Mouse (Mus musculus) hindbrain, embryonic 13.5 days (tissue): Measurements from ENCODE around the gene Maats1. TPM values are rescaled to one million over a fixed set of nuclear protein-coding genes. Genes with fewer than 3 reads are reported as not detected.

Experiments used
- ATAC-seq: fragments of 200-750 bp; cut with Nextera tagmentation; 2 replicates; pipeline ENCODE4 v1.8.0; 2017; ENCODE audit warnings: moderate TSS enrichment; ENCODE audit not compliant: low FRiP score
- H3K27ac ChIP-seq: fragments of 300-500 bp; sonication (generic); 2 replicates; pipeline ENCODE4 v1.5.1; 2015; ENCODE audit warnings: inconsistent platforms, mild to moderate bottlenecking, moderate library complexity
- H3K27me3 ChIP-seq: fragments of 300-500 bp; sonication (generic); 2 replicates; pipeline ENCODE4 v1.6.1; 2015; ENCODE audit warnings: mild to moderate bottlenecking, inconsistent platforms
- H3K36me3 ChIP-seq: fragments of 300-500 bp; sonication (generic); 2 replicates; pipeline ENCODE4 v1.6.1; 2015; ENCODE audit warnings: mild to moderate bottlenecking, inconsistent platforms
- H3K4me1 ChIP-seq: fragments of 300-500 bp; sonication (generic); replicated peaks from 2 replicates; pipeline ENCODE4 v1.6.1; 2015; ENCODE audit warnings: inconsistent platforms
- H3K4me2 ChIP-seq: fragments of 300-500 bp; sonication (generic); 2 replicates; pipeline ENCODE4 v1.6.1; 2015; ENCODE audit warnings: inconsistent platforms, mild to moderate bottlenecking, moderate library complexity
- H3K4me3 ChIP-seq: fragments of 300-500 bp; sonication (generic); 2 replicates; pipeline ENCODE4 v1.5.1; 2015; ENCODE audit warnings: mild to moderate bottlenecking, inconsistent platforms
- H3K9ac ChIP-seq: fragments of 300-500 bp; sonication (generic); 2 replicates; pipeline ENCODE4 v1.6.1; 2015; ENCODE audit warnings: mild to moderate bottlenecking, inconsistent platforms
- H3K9me3 ChIP-seq: fragments of 300-500 bp; sonication (generic); 2 replicates; pipeline ENCODE4 v1.6.1; 2016; ENCODE audit warnings: inconsistent platforms
- WGBS: fragments of 180-500 bp; shearing (Covaris S2); methylation state at CpG from one replicate; pipeline ENCODE4 v1.1.7; 2015; 5-methylcytosine and 5-hydroxymethylcytosine counted together
- polyA plus RNA-seq: library from polyadenylated mRNA; unstranded; fragments of >200 nt; fragmentation: Nextera tagmentation; extraction: Ambion mirVana; gene quantifications from 2 replicates; pipeline ENCODE4 v1.2.1, GENCODE M21; 2015

The Maats1 gene
- polyA plus RNA-seq, 1 experiment from 2014 or later = 1.8 TPM

- WGBS = 47% methylated on average over 6 of the region's 6 CpGs
These were observed 7.5 kb downstream of the Maats1 start for GRCm38 (mm10) chr16:38334431-38334830.

GRCm38 (mm10) chr16:38329340-38329739, 12.6 kb downstream of the Maats1 start:
- H3K4me1 ChIP-seq = no peaks in the 10 kb centered on the region
- no peak overlapping the region for H3K27ac ChIP-seq
- H3K27me3 ChIP-seq = no peaks in the 10 kb centered on the region
- no peak overlapping the region for H3K4me3 ChIP-seq
- no peak overlapping the region for H3K4me2 ChIP-seq
- 87% methylated on average over 3 of the region's 3 CpGs for WGBS
- no peak overlapping the region for H3K9ac ChIP-seq
- H3K9me3 ChIP-seq = no peaks in the 10 kb centered on the region
- ATAC-seq = no peak
- no peaks in the 10 kb centered on the region for H3K36me3 ChIP-seq

More at GRCm38 (mm10) chr16:38334431-38334830, 7.5 kb downstream of the Maats1 start:
- ATAC-seq = no peak
- Histone ChIP-seq H3K9ac (no peak overlapping the region), H3K27ac (no peak overlapping the region), H3K4me3 (no peak overlapping the region), H3K27me3 (no peaks in the 10 kb centered on the region), H3K9me3 (no peaks in the 10 kb centered on the region), H3K4me1 (no peaks in the 10 kb centered on the region), H3K4me2 (no peak overlapping the region), H3K36me3 (no peaks in the 10 kb centered on the region)

GRCm38 (mm10) chr16:38326778-38327397, 15.1 kb downstream of the Maats1 start:
- no peak overlapping the region for H3K4me3 ChIP-seq
- 81% methylated on average over 11 of the region's 11 CpGs for WGBS
- no peaks in the 10 kb centered on the region for H3K27me3 ChIP-seq
- H3K4me1 ChIP-seq = no peaks in the 10 kb centered on the region
- no peaks in the 10 kb centered on the region for H3K36me3 ChIP-seq
- H3K4me2 ChIP-seq = no peak overlapping the region
- no peak for ATAC-seq
- H3K9me3 ChIP-seq = no peaks in the 10 kb centered on the region
- no peak overlapping the region for H3K9ac ChIP-seq
- no peak overlapping the region for H3K27ac ChIP-seq

GRCm38 (mm10) chr16:38324311-38324710, 17.6 kb downstream of the Maats1 start:
- ATAC-seq = no peak
- H3K36me3 ChIP-seq = no peaks in the 10 kb centered on the region
- no peak overlapping the region for H3K4me2 ChIP-seq
- no peak overlapping the region for H3K27ac ChIP-seq
- H3K4me1 ChIP-seq = no peaks in the 10 kb centered on the region
- WGBS = 91% methylated on average over 15 of the region's 15 CpGs
- H3K27me3 ChIP-seq = no peaks in the 10 kb centered on the region
- H3K9me3 ChIP-seq = no peaks in the 10 kb centered on the region
- H3K4me3 ChIP-seq = no peak overlapping the region
- no peak overlapping the region for H3K9ac ChIP-seq

- Histone ChIP-seq H3K4me3 (peak overlapping the region; percentile 25; the same call in 1 of the 2 replicates), H3K36me3 (no peaks in the 10 kb centered on the region), H3K9ac (peak overlapping the region; percentile 49; the same call in 1 of the 2 replicates), H3K4me1 (no peaks in the 10 kb centered on the region), H3K27ac (no peak overlapping the region), H3K27me3 (no peaks in the 10 kb centered on the region), H3K9me3 (no peaks in the 10 kb centered on the region), H3K4me2 (peak overlapping the region; percentile 48)
- 32% methylated on average over 17 of the region's 17 CpGs for WGBS
- ATAC-seq = peak; percentile 54; the same call in 1 of the 2 replicates
These were observed 20.4 kb downstream of the Maats1 start for GRCm38 (mm10) chr16:38321452-38321935.

GRCm38 (mm10) chr16:38319087-38319486, 22.9 kb downstream of the Maats1 start:
- H3K4me3 ChIP-seq = no peak overlapping the region
- H3K9ac ChIP-seq = no peak overlapping the region
- H3K27ac ChIP-seq = no peak overlapping the region
- WGBS = 92% methylated on average over 4 of the region's 4 CpGs
- no peaks in the 10 kb centered on the region for H3K27me3 ChIP-seq
- H3K9me3 ChIP-seq = no peaks in the 10 kb centered on the region
- H3K4me2 ChIP-seq = no peak overlapping the region
- no peak for ATAC-seq
- no peaks in the 10 kb centered on the region for H3K36me3 ChIP-seq
- no peaks in the 10 kb centered on the region for H3K4me1 ChIP-seq

DNA sequence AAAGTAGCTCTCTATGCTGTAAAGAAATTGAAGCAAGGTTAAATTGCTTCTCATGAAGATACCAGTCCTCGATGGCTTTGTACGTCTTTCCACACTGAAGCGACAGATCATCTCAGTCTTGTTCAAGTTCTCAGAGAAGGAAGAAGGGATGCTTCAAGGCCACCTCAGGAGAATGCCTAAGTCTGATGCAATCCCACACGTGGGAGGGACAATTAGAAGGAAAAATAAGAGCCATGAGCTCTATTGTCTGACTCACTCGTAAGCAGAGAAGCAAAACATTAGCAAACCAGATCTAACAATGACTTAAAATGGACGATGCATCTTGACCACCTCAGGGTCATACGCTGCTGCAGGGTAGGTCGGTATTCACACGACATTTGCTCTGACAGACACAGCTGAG, 23.5 kb downstream of the Maats1 start:
- Histone ChIP-seq H3K9ac (no peak overlapping the region), H3K27ac (no peak overlapping the region), H3K36me3 (no peaks in the 10 kb centered on the region), H3K9me3 (no peaks in the 10 kb centered on the region), H3K4me2 (no peak overlapping the region), H3K4me3 (no peak overlapping the region), H3K27me3 (no peaks in the 10 kb centered on the region), H3K4me1 (no peaks in the 10 kb centered on the region)
- WGBS = 82% methylated on average over 9 of the region's 9 CpGs
- no peak for ATAC-seq

- no peak for ATAC-seq
- H3K9ac ChIP-seq = peak overlapping the region; percentile 46; the same call in 1 of the 2 replicates
- 0 out of 2 replicates have a peak overlapping the region, but pooled peaks have one; percentile 8 for H3K4me2 ChIP-seq
These were observed 33.7 kb downstream of the Maats1 start for GRCm38 (mm10) chr16:38308195-38308594.

DNA sequence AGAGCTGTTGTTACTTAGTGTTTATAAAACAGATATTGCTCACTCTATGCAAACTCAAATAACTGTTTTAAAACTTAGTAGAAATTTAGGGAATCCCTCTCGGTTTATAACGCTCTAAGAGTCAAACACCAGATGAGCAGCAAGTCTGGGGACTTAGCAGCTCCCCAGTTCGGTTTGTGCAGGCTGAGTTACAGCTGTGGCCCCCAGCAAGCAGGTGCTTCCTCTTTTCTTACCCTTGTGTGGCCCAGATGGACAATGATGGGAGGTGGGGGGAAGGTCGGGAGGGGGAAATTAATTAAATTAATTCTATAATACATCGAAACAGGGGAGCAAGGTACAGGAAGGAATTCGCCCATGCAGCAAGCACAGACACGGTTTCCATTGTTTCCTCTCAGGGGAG, 34.3 kb downstream of the Maats1 start:
- H3K27ac ChIP-seq = no peak overlapping the region
- H3K36me3 ChIP-seq = no peaks in the 10 kb centered on the region
- peaks cover 18% of the 10 kb centered on the region for H3K4me1 ChIP-seq
- H3K9ac ChIP-seq = peak overlapping the region; percentile 46; the same call in 1 of the 2 replicates
- 53% methylated on average over 7 of the region's 7 CpGs for WGBS
- 0 out of 2 replicates have a peak overlapping the region, but pooled peaks have one; percentile 8 for H3K4me2 ChIP-seq
- H3K27me3 ChIP-seq = no peaks in the 10 kb centered on the region
- no peak for ATAC-seq
- no peak overlapping the region for H3K4me3 ChIP-seq
- no peaks in the 10 kb centered on the region for H3K9me3 ChIP-seq

More at GRCm38 (mm10) chr16:38308195-38308594, 33.7 kb downstream of the Maats1 start:
- WGBS = 66% methylated on average over 11 of the region's 11 CpGs
- Histone ChIP-seq H3K4me1 (peaks cover 18% of the 10 kb centered on the region), H3K27ac (no peak overlapping the region), H3K9me3 (no peaks in the 10 kb centered on the region), H3K27me3 (no peaks in the 10 kb centered on the region), H3K4me3 (no peak overlapping the region), H3K36me3 (no peaks in the 10 kb centered on the region)

DNA sequence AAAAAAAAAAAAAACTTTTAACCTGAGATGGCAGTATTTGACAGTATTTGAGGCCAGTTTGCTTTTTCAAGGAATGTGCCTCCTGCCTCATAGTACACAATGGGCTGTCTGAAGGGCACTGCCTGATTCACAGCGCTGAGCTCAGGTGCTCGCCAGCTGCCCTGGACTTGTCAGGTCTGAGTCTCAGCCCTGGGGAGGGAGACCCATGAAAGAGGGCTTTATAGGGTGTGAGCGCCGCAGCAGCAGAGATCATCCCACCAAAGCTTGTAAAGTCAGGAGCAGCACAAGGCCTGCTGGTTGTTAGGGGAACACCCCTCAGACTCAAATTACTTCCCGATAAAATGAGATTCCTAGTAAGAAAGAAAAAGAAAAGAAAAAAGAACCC, 34.7 kb downstream of the Maats1 start:
- Histone ChIP-seq H3K4me1 (peaks cover 18% of the 10 kb centered on the region), H3K4me2 (no peak overlapping the region), H3K9ac (no peak overlapping the region), H3K27me3 (no peaks in the 10 kb centered on the region), H3K4me3 (no peak overlapping the region), H3K27ac (no peak overlapping the region), H3K36me3 (no peaks in the 10 kb centered on the region), H3K9me3 (no peaks in the 10 kb centered on the region)
- 25% methylated on average over 5 of the region's 5 CpGs for WGBS
- 0 out of 2 replicates have a peak, but pooled peaks have one; percentile 52 for ATAC-seq

GRCm38 (mm10) chr16:38306571-38307220, 35.2 kb downstream of the Maats1 start:
- H3K9ac ChIP-seq = no peak overlapping the region
- no peaks in the 10 kb centered on the region for H3K9me3 ChIP-seq
- peaks cover 18% of the 10 kb centered on the region for H3K4me1 ChIP-seq
- no peak overlapping the region for H3K4me3 ChIP-seq
- H3K27me3 ChIP-seq = no peaks in the 10 kb centered on the region
- no peaks in the 10 kb centered on the region for H3K36me3 ChIP-seq
- no peak overlapping the region for H3K27ac ChIP-seq
- 50% methylated on average over 18 of the region's 18 CpGs for WGBS
- ATAC-seq = peak; percentile 54; the same call in 1 of the 2 replicates
- H3K4me2 ChIP-seq = no peak overlapping the region

- Histone ChIP-seq H3K27ac (no peak overlapping the region), H3K4me1 (peaks cover 18% of the 10 kb centered on the region), H3K9me3 (no peaks in the 10 kb centered on the region), H3K27me3 (no peaks in the 10 kb centered on the region), H3K4me2 (no peak overlapping the region), H3K36me3 (no peaks in the 10 kb centered on the region), H3K9ac (no peak overlapping the region), H3K4me3 (no peak overlapping the region)
- ATAC-seq = no peak
- WGBS = 80% methylated on average over 17 of the region's 17 CpGs
These were observed 37.3 kb downstream of the Maats1 start for GRCm38 (mm10) chr16:38304460-38305194.
